Mouse (Mus musculus): Measurements from ENCODE around the gene Gm17606. TPM values are rescaled to one million over a fixed set of nuclear protein-coding genes. Genes with fewer than 3 reads are reported as not detected.

Gene Gm17606
- total RNA-seq, 2 experiments from 2014 or later = not detected

Small RNAs within 50 kb of the gene (microRNA-seq; reads per million reads assigned to microRNA genes)
- gene Mir686 (0 reads per million in 2 experiments), gene Mir6948 (0.36 to 0.74 reads per million in 2 experiments)

Other genes starting within 250 kb of the Gm17606 start
- 1 to 10 TPM in 1 of 2 experiments, under 1 TPM in 1; 0.97 to 1.5 TPM for gene Slc7a7, start 223.2 kb upstream of the Gm17606 start, total RNA-seq (2021)
- 10 to 100 TPM; 87.6 to 92.8 TPM for gene Mrpl52, start 214.0 kb upstream of the Gm17606 start, total RNA-seq (2021)
- 10 to 100 TPM; 10.7 to 10.8 TPM for gene Mmp14, start 209.3 kb upstream of the Gm17606 start, total RNA-seq (2021)
- 10 to 100 TPM; 34.2 to 36.1 TPM for gene Lrp10, start 176.8 kb upstream of the Gm17606 start, total RNA-seq (2021)
- gene Rem2, start 164.9 kb upstream of the Gm17606 start, total RNA-seq (2021) = not detected
- gene Prmt5, start 123.4 kb upstream of the Gm17606 start, total RNA-seq (2021) = 10 to 100 TPM; 27.7 to 30.7 TPM
- 1 to 10 TPM; 3.1 to 3.8 TPM for gene Haus4, start 86.3 kb upstream of the Gm17606 start, total RNA-seq (2021)
- 1 to 10 TPM; 1.8 to 2.1 TPM for gene Ajuba, start 63.4 kb upstream of the Gm17606 start, total RNA-seq (2021)
- 1 to 10 TPM; 1.5 to 3.3 TPM for gene 4931414P19Rik, start 35.0 kb upstream of the Gm17606 start, total RNA-seq (2021)
- 100 to 1,000 TPM; 167 to 169 TPM for gene Psmb5, start 22.9 kb upstream of the Gm17606 start, total RNA-seq (2021)
- gene Psmb11, start 19.5 kb upstream of the Gm17606 start, total RNA-seq (2021) = under 1 TPM in 1 of 2 experiments, not detected in 1; 0.26 TPM
- gene Cdh24, start 412 bp downstream of the Gm17606 start, total RNA-seq (2021) = under 1 TPM; 0.36 to 0.59 TPM
- gene 1700123O20Rik, start 45.3 kb downstream of the Gm17606 start, total RNA-seq (2021) = 10 to 100 TPM in 1 of 2 experiments, 1 to 10 TPM in 1; 7.4 to 11.3 TPM
- 10 to 100 TPM; 63.7 to 64.2 TPM for gene Acin1, start 46.0 kb downstream of the Gm17606 start, total RNA-seq (2021)
- gene Gm29776, start 57.9 kb downstream of the Gm17606 start, total RNA-seq (2021) = not detected
- not detected for gene Cebpe, start 71.2 kb downstream of the Gm17606 start, total RNA-seq (2021)
- 10 to 100 TPM; 17.5 to 23.4 TPM for gene Slc7a8, start 141.0 kb downstream of the Gm17606 start, total RNA-seq (2021)
- gene Rnf212b, start 173.2 kb downstream of the Gm17606 start, total RNA-seq (2021) = 1 to 10 TPM; 2.2 TPM
- 1 to 10 TPM; 2.6 to 4.0 TPM for gene Homez, start 230.0 kb downstream of the Gm17606 start, total RNA-seq (2021)
- gene Ppp1r3e, start 236.6 kb downstream of the Gm17606 start, total RNA-seq (2021) = 1 to 10 TPM; 2.9 to 3.0 TPM
- 10 to 100 TPM; 20.9 to 25.9 TPM for gene Bcl2l2, start 242.4 kb downstream of the Gm17606 start, total RNA-seq (2021)
- not detected for gene Gm20521, start 242.5 kb downstream of the Gm17606 start, total RNA-seq (2021)

Measured in gastrocnemius, postnatal 36 days (tissue).